Mouse (Mus musculus): ENCODE results near the gene Syt16. TPM values are rescaled to one million over a fixed set of nuclear protein-coding genes. Genes with fewer than 3 reads are reported as not detected.

Gene Syt16
- polyA plus RNA-seq, 1 experiment from 2014 or later = 0.12 TPM

- ATAC-seq (ENCODE audit: low read depth) = no peak
Observed at GRCm38 (mm10) chr12:74081122-74081521, 83.7 kb downstream of the Syt16 start.

DNA sequence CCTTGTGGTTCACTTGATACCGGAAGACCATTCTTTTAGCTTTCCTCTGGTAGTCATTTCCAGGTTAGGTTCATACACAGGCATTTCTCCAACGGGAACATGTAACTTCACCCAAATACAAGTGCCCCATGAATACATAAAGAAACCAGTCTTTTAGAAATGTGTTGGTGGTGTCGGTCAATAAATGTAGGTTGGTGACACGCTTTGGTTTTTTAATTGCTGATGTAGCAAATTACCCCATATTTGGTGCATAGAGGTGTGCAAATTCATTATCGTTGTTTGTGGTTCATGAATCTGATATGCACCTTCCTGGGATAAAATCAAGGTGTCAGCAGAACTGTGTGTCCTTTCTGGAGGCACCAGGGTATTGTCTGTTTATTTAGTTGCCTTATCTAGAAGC lies 86.9 kb downstream of the Syt16 start:
- no peak overlapping the region for H3K4me2 ChIP-seq (ENCODE audit: low read depth, low read length)
- ATAC-seq (ENCODE audit: low read depth) = no peak
- H3K27me3 ChIP-seq (ENCODE audit: control insufficient read depth, insufficient read depth, low read depth, low read length) = no peaks in the 10 kb centered on the region
- H3K4me1 ChIP-seq (ENCODE audit: control insufficient read depth, low read depth, low read length) = no peaks in the 10 kb centered on the region
- no peak overlapping the region for H3K9ac ChIP-seq (ENCODE audit: low read depth, low read length)
- 71% methylated on average over 5 of the region's 5 CpGs for WGBS (ENCODE audit: insufficient replicate concordance)
- no peak overlapping the region for H3K27ac ChIP-seq (ENCODE audit: low read length)
- no peaks in the 10 kb centered on the region for H3K36me3 ChIP-seq (ENCODE audit: control insufficient read depth, insufficient read depth)
- no peak overlapping the region for H3K4me3 ChIP-seq (ENCODE audit: low read depth, low read length)
- no peaks in the 10 kb centered on the region for H3K9me3 ChIP-seq (replicated peaks; ENCODE audit: control insufficient read depth, low read length)

More at GRCm38 (mm10) chr12:74081122-74081521, 83.7 kb downstream of the Syt16 start:
- no peaks in the 10 kb centered on the region for H3K36me3 ChIP-seq (ENCODE audit: control insufficient read depth, insufficient read depth)
- WGBS (ENCODE audit: insufficient replicate concordance) = 72% methylated on average over 3 of the region's 3 CpGs
- no peak overlapping the region for H3K27ac ChIP-seq (ENCODE audit: low read length)
- H3K9ac ChIP-seq (ENCODE audit: low read depth, low read length) = no peak overlapping the region
- H3K4me3 ChIP-seq (ENCODE audit: low read depth, low read length) = no peak overlapping the region
- no peaks in the 10 kb centered on the region for H3K4me1 ChIP-seq (ENCODE audit: control insufficient read depth, low read depth, low read length)
- no peak overlapping the region for H3K4me2 ChIP-seq (ENCODE audit: low read depth, low read length)
- H3K9me3 ChIP-seq (replicated peaks; ENCODE audit: control insufficient read depth, low read length) = no peaks in the 10 kb centered on the region
- no peaks in the 10 kb centered on the region for H3K27me3 ChIP-seq (ENCODE audit: control insufficient read depth, insufficient read depth, low read depth, low read length)

DNA sequence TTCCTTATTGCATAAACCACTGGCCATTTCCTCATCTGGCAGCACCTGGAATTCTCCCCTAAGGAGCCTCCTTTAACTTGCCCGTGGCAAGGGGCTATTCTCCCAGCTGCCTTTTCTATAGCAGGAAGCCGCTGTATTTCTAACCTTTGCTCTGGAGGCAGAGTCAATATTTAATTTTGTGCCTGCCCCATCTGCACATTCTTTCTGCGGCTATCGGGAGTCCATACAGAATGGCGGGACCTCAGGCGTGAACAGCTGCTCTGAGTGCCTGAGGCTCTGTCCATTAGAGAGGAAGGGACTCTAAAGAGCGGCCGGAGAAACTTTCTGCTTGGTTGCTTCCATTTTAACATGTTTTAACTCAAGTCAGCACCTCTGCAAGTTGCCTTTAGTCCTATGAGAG lies 89.6 kb downstream of the Syt16 start:
- no peaks in the 10 kb centered on the region for H3K4me1 ChIP-seq (ENCODE audit: control insufficient read depth, low read depth, low read length)
- no peak overlapping the region for H3K4me3 ChIP-seq (ENCODE audit: low read depth, low read length)
- H3K9ac ChIP-seq (ENCODE audit: low read depth, low read length) = no peak overlapping the region
- WGBS (ENCODE audit: insufficient replicate concordance) = 67% methylated on average over 8 of the region's 8 CpGs
- no peaks in the 10 kb centered on the region for H3K27me3 ChIP-seq (ENCODE audit: control insufficient read depth, insufficient read depth, low read depth, low read length)
- H3K9me3 ChIP-seq (replicated peaks; ENCODE audit: control insufficient read depth, low read length) = no peaks in the 10 kb centered on the region
- no peaks in the 10 kb centered on the region for H3K36me3 ChIP-seq (ENCODE audit: control insufficient read depth, insufficient read depth)
- no peak overlapping the region for H3K4me2 ChIP-seq (ENCODE audit: low read depth, low read length)
- peak; percentile 62 for ATAC-seq (ENCODE audit: low read depth)
- 0 out of 2 replicates have a peak overlapping the region, but pooled peaks have one; percentile 32 for H3K27ac ChIP-seq (ENCODE audit: low read length)

GRCm38 (mm10) chr12:74089342-74090131 lies 92.1 kb downstream of the Syt16 start:
- no peak overlapping the region for H3K4me3 ChIP-seq (ENCODE audit: low read depth, low read length)
- WGBS (ENCODE audit: insufficient replicate concordance) = 59% methylated on average over 1 of the region's 1 CpGs
- ATAC-seq (ENCODE audit: low read depth) = no peak

DNA sequence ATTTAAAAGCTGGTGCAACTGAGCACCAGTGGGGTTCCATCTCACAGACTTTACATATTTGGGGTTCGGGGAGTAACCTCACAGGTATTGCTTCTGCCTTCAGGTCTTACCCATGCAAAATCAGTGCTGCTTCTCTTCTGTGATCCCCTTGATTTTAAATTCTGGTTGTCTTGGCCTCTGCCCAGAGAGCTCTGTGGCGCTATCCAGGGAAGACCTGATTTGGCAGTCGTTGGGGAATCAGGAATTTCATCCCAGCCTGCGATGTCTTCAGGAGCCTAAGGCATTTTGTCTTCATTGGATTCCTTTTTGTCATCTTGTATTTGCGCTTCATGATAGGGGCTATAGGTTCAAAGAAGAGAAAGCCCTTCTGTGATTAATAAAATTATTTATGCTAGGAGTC lies 95.1 kb downstream of the Syt16 start:
- Histone ChIP-seq H3K9me3 (replicated peaks; ENCODE audit: control insufficient read depth, low read length) (no peaks in the 10 kb centered on the region; the same call in 1 of the 2 replicates), H3K27ac (ENCODE audit: low read length) (no peak overlapping the region), H3K4me1 (ENCODE audit: control insufficient read depth, low read depth, low read length) (no peaks in the 10 kb centered on the region), H3K36me3 (ENCODE audit: control insufficient read depth, insufficient read depth) (no peaks in the 10 kb centered on the region), H3K9ac (ENCODE audit: low read depth, low read length) (no peak overlapping the region), H3K4me2 (ENCODE audit: low read depth, low read length) (no peak overlapping the region), H3K4me3 (ENCODE audit: low read depth, low read length) (no peak overlapping the region), H3K27me3 (ENCODE audit: control insufficient read depth, insufficient read depth, low read depth, low read length) (no peaks in the 10 kb centered on the region)
- ATAC-seq (ENCODE audit: low read depth) = no peak
- 63% methylated on average over 5 of the region's 5 CpGs for WGBS (ENCODE audit: insufficient replicate concordance)

More at GRCm38 (mm10) chr12:74089342-74090131, 92.1 kb downstream of the Syt16 start:
- Histone ChIP-seq H3K4me1 (ENCODE audit: control insufficient read depth, low read depth, low read length) (no peaks in the 10 kb centered on the region), H3K4me2 (ENCODE audit: low read depth, low read length) (no peak overlapping the region), H3K27me3 (ENCODE audit: control insufficient read depth, insufficient read depth, low read depth, low read length) (no peaks in the 10 kb centered on the region), H3K9me3 (replicated peaks; ENCODE audit: control insufficient read depth, low read length) (no peaks in the 10 kb centered on the region), H3K27ac (ENCODE audit: low read length) (no peak overlapping the region), H3K36me3 (ENCODE audit: control insufficient read depth, insufficient read depth) (no peaks in the 10 kb centered on the region), H3K9ac (ENCODE audit: low read depth, low read length) (no peak overlapping the region)

- H3K27ac ChIP-seq (ENCODE audit: low read length) = no peak overlapping the region
- no peak overlapping the region for H3K9ac ChIP-seq (ENCODE audit: low read depth, low read length)
- H3K9me3 ChIP-seq (replicated peaks; ENCODE audit: control insufficient read depth, low read length) = no peaks in the 10 kb centered on the region; the same call in 1 of the 2 replicates
- H3K4me1 ChIP-seq (ENCODE audit: control insufficient read depth, low read depth, low read length) = no peaks in the 10 kb centered on the region
- 53% methylated on average over 8 of the region's 8 CpGs for WGBS (ENCODE audit: insufficient replicate concordance)
- no peaks in the 10 kb centered on the region for H3K27me3 ChIP-seq (ENCODE audit: control insufficient read depth, insufficient read depth, low read depth, low read length)
- H3K36me3 ChIP-seq (ENCODE audit: control insufficient read depth, insufficient read depth) = no peaks in the 10 kb centered on the region
- no peak overlapping the region for H3K4me2 ChIP-seq (ENCODE audit: low read depth, low read length)
- H3K4me3 ChIP-seq (ENCODE audit: low read depth, low read length) = no peak overlapping the region
- ATAC-seq (ENCODE audit: low read depth) = no peak
Observed at GRCm38 (mm10) chr12:74093110-74093509, 95.6 kb downstream of the Syt16 start.

DNA sequence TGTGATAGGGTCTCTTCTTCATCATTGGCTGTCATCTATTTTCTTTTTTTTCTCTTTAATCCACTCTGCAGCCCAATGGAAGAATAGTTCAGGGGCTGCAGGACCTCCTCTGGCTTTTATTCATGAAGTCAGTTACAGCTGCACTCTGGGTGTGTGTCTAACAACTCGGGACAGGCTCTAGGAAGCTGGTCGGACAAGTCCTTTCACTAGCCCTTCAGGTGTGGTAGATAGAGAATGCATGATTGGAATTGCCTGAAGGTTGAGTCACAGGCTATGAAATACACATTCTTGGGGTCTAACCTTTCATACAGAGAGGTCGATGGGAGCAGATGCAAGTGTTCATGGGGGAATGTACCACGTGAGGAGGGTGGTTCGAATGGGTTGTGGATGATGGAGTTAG lies 97.2 kb downstream of the Syt16 start:
- no peak for ATAC-seq (ENCODE audit: low read depth)
- Histone ChIP-seq H3K4me3 (ENCODE audit: low read depth, low read length) (no peak overlapping the region), H3K27ac (ENCODE audit: low read length) (no peak overlapping the region), H3K4me2 (ENCODE audit: low read depth, low read length) (no peak overlapping the region), H3K27me3 (ENCODE audit: control insufficient read depth, insufficient read depth, low read depth, low read length) (no peaks in the 10 kb centered on the region), H3K4me1 (ENCODE audit: control insufficient read depth, low read depth, low read length) (no peaks in the 10 kb centered on the region), H3K36me3 (ENCODE audit: control insufficient read depth, insufficient read depth) (no peaks in the 10 kb centered on the region), H3K9ac (ENCODE audit: low read depth, low read length) (no peak overlapping the region), H3K9me3 (replicated peaks; ENCODE audit: control insufficient read depth, low read length) (no peaks in the 10 kb centered on the region; the same call in 1 of the 2 replicates)
- WGBS (ENCODE audit: insufficient replicate concordance) = 69% methylated on average over 5 of the region's 5 CpGs

- no peaks in the 10 kb centered on the region; the same call in 1 of the 2 replicates for H3K9me3 ChIP-seq (replicated peaks; ENCODE audit: control insufficient read depth, low read length)
- ATAC-seq (ENCODE audit: low read depth) = no peak
- H3K4me2 ChIP-seq (ENCODE audit: low read depth, low read length) = no peak overlapping the region
- H3K9ac ChIP-seq (ENCODE audit: low read depth, low read length) = no peak overlapping the region
- WGBS (ENCODE audit: insufficient replicate concordance) = 56% methylated on average over 8 of the region's 8 CpGs
- H3K27me3 ChIP-seq (ENCODE audit: control insufficient read depth, insufficient read depth, low read depth, low read length) = no peaks in the 10 kb centered on the region
- no peaks in the 10 kb centered on the region for H3K4me1 ChIP-seq (ENCODE audit: control insufficient read depth, low read depth, low read length)
- H3K4me3 ChIP-seq (ENCODE audit: low read depth, low read length) = no peak overlapping the region
- no peaks in the 10 kb centered on the region for H3K36me3 ChIP-seq (ENCODE audit: control insufficient read depth, insufficient read depth)
- H3K27ac ChIP-seq (ENCODE audit: low read length) = no peak overlapping the region
Observed at GRCm38 (mm10) chr12:74098572-74099290, 101.3 kb downstream of the Syt16 start.

Measured in liver, embryonic 16.5 days (tissue).